Mouse (Mus musculus) embryo, embryonic 11 days (tissue): ENCODE data around the gene Tmem274.
A peak's percentile ranks its signal among the peaks of the same experiment; 100 is the strongest.
"Not testable (repeated sequence)": the region's sequence is repeated elsewhere in the genome, so short reads cannot be mapped to it uniquely, and the experiment has no call there.

Source experiments
- DNase-seq: peaks from one replicate; pipeline ENCODE4 v3.0.0-alpha.2; 2015

Gene Tmem274

GRCm38 (mm10) chr4:149477078-149477477, at the start of gene Tmem274:
Gene Tmem274, plus strand, starts transcription at chr4:149477378.
- no peak for DNase-seq

DNA sequence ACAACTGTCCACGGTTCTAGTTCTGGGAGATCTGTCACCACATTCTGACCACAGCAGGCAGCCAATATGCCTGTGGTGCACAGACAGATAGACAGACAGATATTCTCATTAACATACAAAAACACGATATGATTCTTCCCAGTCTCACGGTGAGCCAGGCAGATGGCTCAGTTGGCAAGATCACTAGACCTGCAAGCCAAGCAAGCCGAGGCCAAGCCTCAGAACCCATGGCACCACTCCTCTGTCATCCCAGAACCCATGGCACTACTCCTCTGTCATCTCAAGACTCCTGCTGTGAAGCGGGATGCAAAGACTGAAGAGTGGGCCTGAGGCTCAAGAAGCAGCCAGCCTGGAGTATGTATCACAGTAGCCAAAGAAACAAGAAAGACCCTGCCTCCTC, 47.6 kb upstream of the Tmem274 start:
- no peak for DNase-seq

- not testable (repeated sequence) for DNase-seq
These were observed 45.3 kb upstream of the Tmem274 start for GRCm38 (mm10) chr4:149431887-149432286.

DNA sequence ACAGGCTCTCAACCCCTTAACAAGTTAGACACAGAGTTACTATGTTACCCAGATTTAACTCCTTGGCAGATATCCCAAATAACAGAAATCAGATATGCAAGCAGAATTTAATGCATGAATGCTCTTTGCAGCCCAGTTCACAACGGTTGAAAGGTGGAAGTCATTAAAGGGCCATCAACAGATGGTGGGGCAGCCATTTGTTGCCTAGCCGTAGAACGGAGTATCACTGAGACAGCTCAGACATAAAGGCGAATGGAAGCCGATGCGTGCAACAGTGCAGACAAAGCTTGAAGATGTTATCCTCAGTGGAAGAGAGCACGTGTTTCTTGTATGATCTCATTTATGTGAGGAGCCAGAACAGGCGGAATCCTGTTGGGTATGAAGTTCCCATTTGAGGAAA, 36.6 kb upstream of the Tmem274 start:
- no peak for DNase-seq

- no peak for DNase-seq
These were observed 34.7 kb upstream of the Tmem274 start for GRCm38 (mm10) chr4:149442436-149442835.

DNA sequence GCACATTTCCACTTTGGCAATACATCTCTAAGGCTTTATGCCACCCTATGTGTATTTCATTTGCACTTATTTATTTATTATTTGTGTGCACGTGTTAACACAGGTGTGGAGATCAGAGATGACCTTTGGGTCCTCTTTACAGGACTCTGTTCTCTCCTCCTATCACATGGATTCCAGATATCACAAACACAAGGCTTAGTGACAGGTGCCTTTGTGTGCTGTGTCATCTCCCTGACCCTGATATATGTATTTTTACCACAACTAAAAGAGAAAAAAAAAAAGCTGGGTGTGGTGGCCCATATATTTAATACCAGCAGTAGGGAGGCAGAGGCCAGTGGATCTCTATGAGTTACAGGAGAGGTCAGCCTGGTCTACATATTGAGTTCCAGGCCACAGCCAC, 32.7 kb upstream of the Tmem274 start:
- DNase-seq: no peak

GRCm38 (mm10) chr4:149444964-149445701, 32.0 kb upstream of the Tmem274 start:
- peak; percentile 97 for DNase-seq

- DNase-seq: peak; percentile 86
These were observed 31.3 kb upstream of the Tmem274 start for GRCm38 (mm10) chr4:149445868-149446267.

GRCm38 (mm10) chr4:149446309-149446708, 30.9 kb upstream of the Tmem274 start:
- no peak for DNase-seq

DNA sequence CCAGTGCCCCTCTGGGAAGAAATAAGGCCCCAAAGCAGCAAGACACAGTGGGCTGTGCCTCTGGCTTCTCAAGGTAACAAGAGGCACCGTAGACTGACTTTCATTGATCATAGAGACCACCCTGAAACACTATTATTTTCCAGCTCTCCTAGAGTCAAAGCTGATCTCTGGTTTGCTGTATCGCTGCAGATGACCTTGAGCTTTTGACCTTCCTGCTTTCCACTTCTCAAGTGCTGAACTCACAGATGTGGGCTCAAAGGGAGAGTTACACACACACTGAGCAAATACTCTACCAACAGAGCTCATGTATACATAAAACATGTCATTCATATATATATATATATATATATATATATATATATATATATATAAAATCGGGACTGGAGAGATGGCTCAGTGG, 26.5 kb upstream of the Tmem274 start:
- DNase-seq: no peak

DNA sequence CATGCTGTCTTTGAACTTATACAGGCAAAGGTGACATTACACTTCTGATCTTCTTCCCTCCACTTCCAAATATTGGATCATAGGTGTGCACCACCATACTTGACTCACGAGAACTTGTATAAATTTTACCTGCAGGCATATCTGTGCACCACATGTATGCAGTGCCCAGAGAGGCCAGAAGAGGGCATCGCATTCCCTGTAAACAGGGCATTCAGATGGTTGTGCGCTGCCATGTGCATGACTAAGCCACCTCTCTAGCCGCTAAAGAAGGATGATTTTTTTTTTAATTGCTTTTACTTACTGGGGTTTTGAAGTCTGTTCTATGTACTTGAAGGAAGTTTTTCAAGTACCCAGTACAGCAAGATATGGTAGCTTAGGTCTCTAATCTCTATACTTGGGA, 23.5 kb upstream of the Tmem274 start:
- peak; percentile 33 for DNase-seq

- no peak for DNase-seq
These were observed 22.9 kb upstream of the Tmem274 start for GRCm38 (mm10) chr4:149454263-149454662.

DNA sequence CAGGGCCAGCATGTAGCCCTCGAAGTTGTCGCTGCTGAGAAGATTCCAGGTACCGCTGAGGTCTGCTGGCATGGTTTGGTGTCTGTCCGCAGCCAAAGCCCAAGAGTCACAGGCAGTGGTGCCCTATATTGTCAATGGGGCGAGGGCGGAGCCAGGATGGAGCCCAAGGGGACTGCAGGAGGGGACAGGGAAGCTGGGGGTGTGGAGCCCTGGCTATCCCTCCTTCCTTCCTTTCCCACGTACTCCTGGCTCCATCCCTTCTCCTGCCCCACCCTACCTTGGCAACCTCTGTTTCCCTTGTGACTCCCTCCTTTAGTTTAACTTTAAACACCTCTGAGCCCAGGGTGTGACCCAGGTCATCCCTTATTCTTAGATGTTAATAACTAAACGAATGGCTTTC, 22.3 kb upstream of the Tmem274 start, which contains the start of gene Rbp7:
TSS of gene Rbp7 (minus strand) at position 100 of the 400 bp plus-strand sequence.
- DNase-seq: no peak

DNA sequence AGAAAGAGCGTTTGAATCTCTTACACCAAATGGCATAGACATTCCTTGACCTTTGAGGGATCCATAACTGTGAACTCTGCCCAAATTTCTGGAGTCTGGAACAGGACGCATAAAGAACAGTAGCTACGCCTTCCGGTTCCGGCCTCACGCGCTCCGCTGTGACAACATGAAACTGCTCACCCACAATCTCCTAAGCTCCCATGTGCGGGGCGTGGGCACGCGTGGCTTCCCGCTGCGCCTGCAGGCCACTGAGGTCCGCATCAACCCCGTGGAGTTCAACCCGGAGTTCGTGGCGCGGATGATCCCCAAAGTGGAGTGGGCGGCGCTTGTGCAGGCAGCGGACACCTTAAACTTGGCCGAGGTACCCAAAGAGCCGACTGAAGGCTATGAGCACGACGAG, 20.0 kb upstream of the Tmem274 start:
- not testable (repeated sequence) for DNase-seq

DNA sequence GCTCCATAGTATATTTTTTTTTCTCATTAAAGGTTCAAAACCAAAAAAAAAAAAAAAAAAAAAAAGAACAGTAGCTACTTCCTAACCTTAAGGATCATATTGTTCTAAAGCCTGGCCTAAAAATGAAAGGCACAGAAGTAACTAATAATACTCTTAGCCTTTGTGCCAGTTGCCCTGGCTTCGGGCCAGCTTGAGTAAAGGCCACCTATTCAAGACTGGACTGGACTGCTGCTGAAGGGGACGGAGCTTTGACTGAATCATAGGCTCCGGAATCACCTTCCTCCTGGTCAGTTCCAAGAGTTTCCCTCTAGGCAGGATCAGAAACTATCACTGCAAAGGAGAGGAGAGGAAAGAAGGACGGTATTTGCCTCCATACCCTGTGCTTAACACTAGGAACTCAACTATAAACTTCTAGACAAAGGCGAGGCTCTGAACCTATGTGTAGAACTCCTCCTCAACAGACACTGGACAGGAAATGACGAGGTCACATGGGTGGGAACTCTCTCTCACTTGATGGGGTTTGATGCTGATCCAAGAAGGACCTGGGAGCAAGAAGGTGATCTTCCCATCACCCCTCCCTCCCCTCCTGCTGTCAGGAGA, 19.2 kb upstream of the Tmem274 start:
- no peak for DNase-seq

- no peak for DNase-seq
These were observed 18.7 kb upstream of the Tmem274 start for GRCm38 (mm10) chr4:149458526-149458925.

GRCm38 (mm10) chr4:149459425-149459824, 17.8 kb upstream of the Tmem274 start:
- no peak for DNase-seq

- not testable (repeated sequence) for DNase-seq
These were observed 16.7 kb upstream of the Tmem274 start for GRCm38 (mm10) chr4:149460475-149460874.

GRCm38 (mm10) chr4:149461579-149462304, 15.4 kb upstream of the Tmem274 start:
- no peak for DNase-seq

DNA sequence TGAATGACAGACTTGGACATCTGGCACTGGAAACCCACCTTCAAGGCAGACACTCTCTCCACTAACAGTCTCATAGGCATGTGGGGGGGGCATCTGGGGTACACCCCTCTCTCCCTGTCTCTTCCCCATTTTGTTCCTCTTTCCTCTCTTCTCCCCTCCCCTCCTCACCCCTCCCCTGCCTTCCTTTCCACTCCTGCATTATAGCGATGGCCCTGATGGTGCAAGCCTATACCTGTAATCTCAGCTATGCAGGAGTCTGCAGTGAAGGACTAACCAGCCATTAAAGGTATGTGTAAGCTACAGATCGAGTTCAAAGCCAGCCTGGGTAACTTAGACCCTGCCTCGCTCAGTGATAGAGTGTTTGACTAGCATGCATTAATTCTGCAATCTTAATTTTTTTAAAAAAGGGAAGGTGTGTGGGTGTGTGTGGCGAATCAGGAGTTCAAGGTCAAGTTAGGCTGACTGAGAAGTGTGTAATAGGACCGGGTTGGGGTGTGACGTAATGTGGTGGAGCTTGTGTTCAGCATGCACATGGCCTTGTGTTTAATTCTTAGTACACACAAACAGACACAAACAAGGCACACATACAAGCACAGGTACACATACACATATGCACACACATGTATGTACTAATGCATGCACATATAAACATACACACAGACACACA, 14.7 kb upstream of the Tmem274 start:
- no peak for DNase-seq

GRCm38 (mm10) chr4:149463435-149463950, 13.7 kb upstream of the Tmem274 start:
- no peak for DNase-seq

DNA sequence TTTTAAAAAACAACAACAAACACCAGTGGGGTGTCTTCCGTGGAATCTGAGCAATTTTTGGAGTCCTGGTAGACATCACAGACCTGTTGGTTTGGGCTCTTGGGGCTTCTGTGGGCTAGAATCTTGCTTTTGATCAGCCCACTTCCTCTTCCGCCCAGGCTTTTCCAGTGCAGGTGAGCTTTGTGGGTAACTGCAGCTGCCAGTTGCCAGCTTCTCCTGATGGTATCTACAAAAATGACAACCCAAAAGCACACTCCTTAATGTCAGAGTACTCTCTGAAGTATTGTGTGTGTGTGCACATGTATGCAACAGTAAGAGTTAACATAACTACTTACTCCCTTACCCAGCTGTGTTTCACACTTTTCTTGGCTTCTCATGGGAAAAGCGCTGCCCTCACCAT, 7.6 kb upstream of the Tmem274 start:
- DNase-seq: no peak

DNA sequence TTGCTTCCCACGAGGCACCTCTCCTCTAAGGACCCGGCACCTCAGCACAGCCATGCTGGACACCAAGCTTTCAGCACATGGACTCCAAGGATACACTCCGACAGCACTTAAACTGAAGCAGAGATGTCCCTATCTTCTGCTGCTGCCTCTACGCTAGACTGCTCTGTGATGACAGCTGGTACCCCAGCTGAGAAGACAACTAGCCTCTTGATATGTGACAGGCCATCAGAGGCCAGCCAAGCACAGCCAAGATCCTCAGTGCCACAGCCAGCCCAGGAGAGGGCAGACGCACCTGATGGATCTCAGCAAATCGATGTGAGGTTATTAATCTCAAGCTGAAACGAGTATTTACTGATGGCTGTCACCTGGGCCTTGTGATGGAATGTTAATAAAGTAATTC, 2.1 kb upstream of the Tmem274 start:
- DNase-seq: no peak
